Mouse (Mus musculus) G1E-ER4 (cell line): Measurements from ENCODE around the gene Ankrd42. TPM values are rescaled to one million over a fixed set of nuclear protein-coding genes. Genes with fewer than 3 reads are reported as not detected.

Source experiments
- GATA1 ChIP-seq: IDR thresholded peaks from one replicate; pipeline ENCODE4 v1.8.0; 2012; ENCODE audit warnings: low read length, inconsistent platforms
- polyA plus RNA-seq: library from polyadenylated mRNA; stranded (reverse); fragments of >175 nt; gene quantifications from 2 replicates; pipeline ENCODE4 v1.2.3, GENCODE M21; 2012

The Ankrd42 gene
- 0.21 and 0.33 TPM in 2 replicates for polyA plus RNA-seq

GRCm38 (mm10) chr7:92637021-92637625 lies at the start of gene Ankrd42:
Ankrd42 (minus strand) TSS chr7:92637142.
- TF ChIP-seq GATA1 = no peak

GRCm38 (mm10) chr7:92677346-92677745 lies 40.4 kb upstream of the Ankrd42 start:
- TF ChIP-seq GATA1 = no peak

- TF ChIP-seq GATA1 = no peak
Observed at GRCm38 (mm10) chr7:92675131-92675530, 38.2 kb upstream of the Ankrd42 start.

GRCm38 (mm10) chr7:92669507-92670471 lies 32.8 kb upstream of the Ankrd42 start, which contains the start of gene Pcf11:
Pcf11 (minus strand) TSS chr7:92669934.
- TF ChIP-seq GATA1 = no peak

GRCm38 (mm10) chr7:92668791-92669506 lies 32.0 kb upstream of the Ankrd42 start:
- TF ChIP-seq GATA1 = no peak

- no peak for TF ChIP-seq GATA1
Observed at GRCm38 (mm10) chr7:92666274-92666820, 29.4 kb upstream of the Ankrd42 start.

- no peak for TF ChIP-seq GATA1
Observed at GRCm38 (mm10) chr7:92658050-92658449, 21.1 kb upstream of the Ankrd42 start.

GRCm38 (mm10) chr7:92656386-92656785 lies 19.4 kb upstream of the Ankrd42 start:
- TF ChIP-seq GATA1 = no peak

GRCm38 (mm10) chr7:92653329-92653728 lies 16.4 kb upstream of the Ankrd42 start:
- no peak for TF ChIP-seq GATA1

- no peak for TF ChIP-seq GATA1
Observed at GRCm38 (mm10) chr7:92647790-92648189, 10.8 kb upstream of the Ankrd42 start.

- no peak for TF ChIP-seq GATA1
Observed at GRCm38 (mm10) chr7:92642358-92642757, 5.4 kb upstream of the Ankrd42 start.

- no peak for TF ChIP-seq GATA1
Observed at GRCm38 (mm10) chr7:92638050-92638449, 1.1 kb upstream of the Ankrd42 start.

GRCm38 (mm10) chr7:92636295-92637011 lies 489 bp downstream of the Ankrd42 start:
- TF ChIP-seq GATA1 = no peak

- TF ChIP-seq GATA1 = no peak
Observed at GRCm38 (mm10) chr7:92630167-92630566, 6.8 kb downstream of the Ankrd42 start.

- TF ChIP-seq GATA1 = no peak
Observed at GRCm38 (mm10) chr7:92624488-92624887, 12.5 kb downstream of the Ankrd42 start.
